Mouse (Mus musculus): ENCODE results near the gene Bud23. TPM values are rescaled to one million over a fixed set of nuclear protein-coding genes. Genes with fewer than 3 reads are reported as not detected.
"Not testable (repeated sequence)": the region's sequence is repeated elsewhere in the genome, so short reads cannot be mapped to it uniquely, and the experiment has no call there.

The Bud23 gene
- polyA plus RNA-seq, 1 experiment from 2014 or later = 155 TPM

- peak within 1 kb of the TSS; percentile 85 for H3K27ac ChIP-seq
- H3K4me1 ChIP-seq (replicated peaks) = peaks cover 28% of the 10 kb centered on the region
- peak; percentile 97 for DNase-seq (ENCODE audit: low spot score)
- no peaks in the 10 kb centered on the region for H3K27me3 ChIP-seq (ENCODE audit: insufficient read depth, poor library complexity, severe bottlenecking)
- peaks cover 67% of the 10 kb centered on the region for H3K36me3 ChIP-seq
- WGBS = under 1% methylated on average over 52 of the region's 52 CpGs
- no peaks in the 10 kb centered on the region for H3K9me3 ChIP-seq
- H3K4me3 ChIP-seq = peak within 1 kb of the TSS; percentile 84
Observed at GRCm38 (mm10) chr5:135063629-135064381, 954 bp downstream of the Bud23 start, which contains the start of gene Dnajc30. TSS of gene Dnajc30 (plus strand) at chr5:135064202.

GRCm38 (mm10) chr5:135053356-135053755 is 11.4 kb downstream of the Bud23 start:
- DNase-seq (ENCODE audit: low spot score) = no peak
- Histone ChIP-seq H3K9me3 (no peaks in the 10 kb centered on the region), H3K27ac (no peak overlapping the region), H3K27me3 (ENCODE audit: insufficient read depth, poor library complexity, severe bottlenecking) (no peaks in the 10 kb centered on the region), H3K4me1 (replicated peaks) (no peaks in the 10 kb centered on the region), H3K4me3 (no peak overlapping the region), H3K36me3 (peaks cover 96% of the 10 kb centered on the region)
- WGBS = 93% methylated on average over 12 of the region's 12 CpGs

GRCm38 (mm10) chr5:135049268-135049667 is 15.5 kb downstream of the Bud23 start:
- peaks cover 75% of the 10 kb centered on the region for H3K36me3 ChIP-seq
- DNase-seq (ENCODE audit: low spot score); H3K9me3 ChIP-seq; H3K4me3 ChIP-seq; H3K27me3 ChIP-seq (ENCODE audit: insufficient read depth, poor library complexity, severe bottlenecking); H3K4me1 ChIP-seq (replicated peaks); H3K27ac ChIP-seq: not testable (repeated sequence)
- 88% methylated on average over 6 of the region's 6 CpGs for WGBS

- H3K4me1 ChIP-seq (replicated peaks) = no peaks in the 10 kb centered on the region
- no peak overlapping the region for H3K4me3 ChIP-seq
- no peaks in the 10 kb centered on the region for H3K9me3 ChIP-seq
- H3K36me3 ChIP-seq = peaks cover 70% of the 10 kb centered on the region
- no peak overlapping the region for H3K27ac ChIP-seq
- WGBS = 94% methylated on average over 5 of the region's 5 CpGs
- DNase-seq (ENCODE audit: low spot score) = no peak
- H3K27me3 ChIP-seq (ENCODE audit: insufficient read depth, poor library complexity, severe bottlenecking) = no peaks in the 10 kb centered on the region
Observed at GRCm38 (mm10) chr5:135048539-135048938, 16.2 kb downstream of the Bud23 start.

- Histone ChIP-seq H3K36me3 (peaks cover 46% of the 10 kb centered on the region), H3K9me3 (no peaks in the 10 kb centered on the region), H3K4me3 (no peak overlapping the region), H3K27me3 (ENCODE audit: insufficient read depth, poor library complexity, severe bottlenecking) (0 out of 2 replicates have a peak, but pooled peaks cover 5% of the 10 kb centered on the region), H3K4me1 (replicated peaks) (peaks cover 27% of the 10 kb centered on the region), H3K27ac (no peak overlapping the region)
- 89% methylated on average over 3 of the region's 3 CpGs for WGBS
- no peak for DNase-seq (ENCODE audit: low spot score)
Observed at GRCm38 (mm10) chr5:135044575-135044974, 20.2 kb downstream of the Bud23 start.

- DNase-seq (ENCODE audit: low spot score) = no peak
- 0 out of 2 replicates have a peak, but pooled peaks cover 5% of the 10 kb centered on the region for H3K27me3 ChIP-seq (ENCODE audit: insufficient read depth, poor library complexity, severe bottlenecking)
- H3K9me3 ChIP-seq = no peaks in the 10 kb centered on the region
- H3K4me1 ChIP-seq (replicated peaks) = peaks cover 33% of the 10 kb centered on the region
- WGBS = 26% methylated on average over 21 of the region's 21 CpGs
- no peak overlapping the region for H3K27ac ChIP-seq
- H3K36me3 ChIP-seq = peaks cover 54% of the 10 kb centered on the region
- H3K4me3 ChIP-seq = peak overlapping the region; percentile 35
Observed at GRCm38 (mm10) chr5:135042105-135042788, 22.5 kb downstream of the Bud23 start.

- 0 out of 2 replicates have a peak, but pooled peaks cover 5% of the 10 kb centered on the region for H3K27me3 ChIP-seq (ENCODE audit: insufficient read depth, poor library complexity, severe bottlenecking)
- peaks cover 53% of the 10 kb centered on the region for H3K36me3 ChIP-seq
- no peaks in the 10 kb centered on the region for H3K9me3 ChIP-seq
- H3K4me3 ChIP-seq = no peak overlapping the region
- 75% methylated on average over 11 of the region's 11 CpGs for WGBS
- peak overlapping the region; percentile 64; the same call in 1 of the 2 replicates for H3K27ac ChIP-seq
- no peak for DNase-seq (ENCODE audit: low spot score)
- peaks cover 33% of the 10 kb centered on the region for H3K4me1 ChIP-seq (replicated peaks)
Observed at GRCm38 (mm10) chr5:135040777-135041176, 24.0 kb downstream of the Bud23 start.

- no peaks in the 10 kb centered on the region for H3K9me3 ChIP-seq
- no peak for DNase-seq (ENCODE audit: low spot score)
- 0 out of 2 replicates have a peak, but pooled peaks cover 5% of the 10 kb centered on the region for H3K27me3 ChIP-seq (ENCODE audit: insufficient read depth, poor library complexity, severe bottlenecking)
- H3K36me3 ChIP-seq = peaks cover 45% of the 10 kb centered on the region
- 45% methylated on average over 6 of the region's 6 CpGs for WGBS
- peaks cover 33% of the 10 kb centered on the region for H3K4me1 ChIP-seq (replicated peaks)
- no peak overlapping the region for H3K4me3 ChIP-seq
- H3K27ac ChIP-seq = peak overlapping the region; percentile 64
Observed at GRCm38 (mm10) chr5:135040059-135040458, 24.7 kb downstream of the Bud23 start.

GRCm38 (mm10) chr5:135039541-135039940 is 25.2 kb downstream of the Bud23 start:
- DNase-seq (ENCODE audit: low spot score) = no peak
- Histone ChIP-seq H3K27me3 (ENCODE audit: insufficient read depth, poor library complexity, severe bottlenecking) (0 out of 2 replicates have a peak, but pooled peaks cover 5% of the 10 kb centered on the region), H3K36me3 (peaks cover 42% of the 10 kb centered on the region), H3K4me3 (no peak overlapping the region), H3K9me3 (peaks cover 4% of the 10 kb centered on the region; the same call in 1 of the 2 replicates), H3K27ac (no peak overlapping the region), H3K4me1 (replicated peaks) (peaks cover 33% of the 10 kb centered on the region)
- WGBS = 85% methylated on average over 9 of the region's 9 CpGs

GRCm38 (mm10) chr5:135037946-135038345 is 26.8 kb downstream of the Bud23 start:
- peaks cover 41% of the 10 kb centered on the region for H3K36me3 ChIP-seq
- no peak for DNase-seq (ENCODE audit: low spot score)
- no peak overlapping the region for H3K4me3 ChIP-seq
- 0 out of 2 replicates have a peak, but pooled peaks cover 5% of the 10 kb centered on the region for H3K27me3 ChIP-seq (ENCODE audit: insufficient read depth, poor library complexity, severe bottlenecking)
- WGBS = 92% methylated on average over 3 of the region's 3 CpGs
- H3K9me3 ChIP-seq = peaks cover 12% of the 10 kb centered on the region; the same call in 1 of the 2 replicates
- H3K4me1 ChIP-seq (replicated peaks) = peaks cover 33% of the 10 kb centered on the region
- no peak overlapping the region for H3K27ac ChIP-seq

GRCm38 (mm10) chr5:135035608-135036359 is 29.0 kb downstream of the Bud23 start:
- H3K4me1 ChIP-seq (replicated peaks) = peaks cover 18% of the 10 kb centered on the region
- no peak overlapping the region for H3K27ac ChIP-seq
- no peaks in the 10 kb centered on the region for H3K27me3 ChIP-seq (ENCODE audit: insufficient read depth, poor library complexity, severe bottlenecking)
- peaks cover 12% of the 10 kb centered on the region; the same call in 1 of the 2 replicates for H3K9me3 ChIP-seq
- no peak for DNase-seq (ENCODE audit: low spot score)
- WGBS = 63% methylated on average over 18 of the region's 18 CpGs
- H3K4me3 ChIP-seq = no peak overlapping the region
- peaks cover 34% of the 10 kb centered on the region for H3K36me3 ChIP-seq

- no peak overlapping the region for H3K27ac ChIP-seq
- H3K4me3 ChIP-seq = no peak overlapping the region
- H3K36me3 ChIP-seq = peaks cover 29% of the 10 kb centered on the region
- no peaks in the 10 kb centered on the region for H3K27me3 ChIP-seq (ENCODE audit: insufficient read depth, poor library complexity, severe bottlenecking)
- peaks cover 9% of the 10 kb centered on the region for H3K4me1 ChIP-seq (replicated peaks)
- WGBS = 98% methylated on average over 2 of the region's 2 CpGs
- H3K9me3 ChIP-seq = peaks cover 12% of the 10 kb centered on the region; the same call in 1 of the 2 replicates
- no peak for DNase-seq (ENCODE audit: low spot score)
Observed at GRCm38 (mm10) chr5:135034593-135034992, 30.2 kb downstream of the Bud23 start.
